Mouse (Mus musculus) gastrocnemius, postnatal 14 days (tissue): Measurements from ENCODE around the gene Smg7. TPM values are rescaled to one million over a fixed set of nuclear protein-coding genes. Genes with fewer than 3 reads are reported as not detected.

ENCODE experiments used
- total RNA-seq, 2 experiments: library from RNA; stranded (reverse); gene quantifications; 2 replicates each; pipeline ENCODE4 v1.2.3; 2021

Gene Smg7
- total RNA-seq, 2 experiments from 2014 or later: 33.9 to 34.4 TPM

Other genes starting within 250 kb of the Smg7 start
- not detected for gene Apobec4, start 152.1 kb downstream of the Smg7 start, total RNA-seq
- 10 to 100 TPM; 19.6 to 23.3 TPM for gene Rgl1, start 136.3 kb downstream of the Smg7 start, total RNA-seq
- gene Arpc5, start 136.1 kb downstream of the Smg7 start, total RNA-seq: 10 to 100 TPM; 27.4 to 30.7 TPM
- gene Ncf2, start 102.5 kb downstream of the Smg7 start, total RNA-seq: 1 to 10 TPM; 1.4 to 1.6 TPM
- gene Nmnat2, start 52.3 kb upstream of the Smg7 start, total RNA-seq: 1 to 10 TPM in 1 of 2 experiments, under 1 TPM in 1; 0.51 to 1.1 TPM